Mouse (Mus musculus) CH12.LX (cell line): Measurements from ENCODE around the gene Gm10778. TPM values are rescaled to one million over a fixed set of nuclear protein-coding genes. Genes with fewer than 3 reads are reported as not detected.
"Not testable (repeated sequence)": the region's sequence is repeated elsewhere in the genome, so short reads cannot be mapped to it uniquely, and the experiment has no call there.

ENCODE experiments used
- DNase-seq: peaks from one replicate; pipeline ENCODE4 v3.0.0-alpha.2; 2013; ENCODE audit errors: extremely low read depth
- H3K27ac ChIP-seq: 2 replicates; pipeline ENCODE4 v1.5.1; 2012; ENCODE audit warnings: low read depth, mild to moderate bottlenecking, control low read depth, moderate library complexity; ENCODE audit not compliant: insufficient read depth
- H3K27me3 ChIP-seq: replicated peaks from 2 replicates; pipeline ENCODE3; 2012; ENCODE audit warnings: inconsistent platforms
- H3K36me3 ChIP-seq, 2 experiments: replicated peaks in 1 of 2; 2 replicates each; pipeline versions ENCODE3 to v1.6.1; 2012; ENCODE audit warnings: inconsistent platforms in 1 of 2, low read length in 1 of 2, mild to moderate bottlenecking in 1 of 2, mixed read lengths in 1 of 2, moderate library complexity in 1 of 2; ENCODE audit not compliant: control insufficient read depth in 1 of 2, insufficient read depth in 1 of 2
- H3K4me1 ChIP-seq, 2 experiments: 2 replicates each; pipeline ENCODE4 v1.6.1; 2012; ENCODE audit warnings: inconsistent platforms in 1 of 2, moderate library complexity in 1 of 2; ENCODE audit not compliant: insufficient read depth in 2 of 2, control insufficient read depth in 1 of 2
- H3K4me2 ChIP-seq: 2 replicates; pipeline ENCODE4 v1.6.1; 2012; ENCODE audit warnings: low read depth, mild to moderate bottlenecking, control low read depth; ENCODE audit not compliant: poor library complexity, insufficient read depth, severe bottlenecking
- H3K4me3 ChIP-seq, 3 experiments: fragments of 150-350 bp in 1 of 3; sonication (generic) in 1 of 3; replicated peaks in 1 of 3; 2 replicates each; pipeline versions ENCODE3 to v1.5.1; 2011 to 2012; ENCODE audit warnings: low read depth in 2 of 3, low read length in 2 of 3, mild to moderate bottlenecking in 2 of 3, moderate library complexity in 2 of 3, control low read depth in 1 of 3, improper control_type of control experiment in 1 of 3, inconsistent platforms in 1 of 3, mixed read lengths in 1 of 3; ENCODE audit not compliant: poor library complexity in 1 of 3
- H3K79me2 ChIP-seq: replicated peaks from 2 replicates; pipeline ENCODE4 v1.6.1; 2012; ENCODE audit warnings: mild to moderate bottlenecking, moderate library complexity; ENCODE audit not compliant: control insufficient read depth, poor library complexity, insufficient read depth, severe bottlenecking; ENCODE audit errors: extremely low read depth
- H3K9ac ChIP-seq: 2 replicates; pipeline ENCODE4 v1.6.1; 2012; ENCODE audit warnings: low read depth, mild to moderate bottlenecking, control low read depth, moderate library complexity; ENCODE audit not compliant: insufficient read depth
- H3K9me3 ChIP-seq: replicated peaks from 2 replicates; pipeline ENCODE3; 2012; ENCODE audit warnings: low read length, inconsistent platforms, mixed read lengths
- CHD2 ChIP-seq: IDR thresholded peaks from 2 replicates; pipeline ENCODE4 v1.6.1; 2011; ENCODE audit warnings: low read length, improper control_type of control experiment
- CTCF ChIP-seq, 2 experiments: IDR thresholded peaks in 1 of 2; conservative IDR thresholded peaks in 1 of 2; 2 replicates each; pipeline ENCODE4 v1.5.1; 2011 to 2012; ENCODE audit warnings: low read depth in 2 of 2, low read length in 2 of 2, improper control_type of control experiment in 1 of 2, inconsistent platforms in 1 of 2, mild to moderate bottlenecking in 1 of 2, moderate library complexity in 1 of 2
- ELF1 ChIP-seq: IDR thresholded peaks from 2 replicates; pipeline ENCODE4 v1.6.1; 2014; ENCODE audit warnings: low read depth, mild to moderate bottlenecking, inconsistent platforms, low read length, improper control_type of control experiment
- EP300 ChIP-seq: IDR thresholded peaks from 2 replicates; pipeline ENCODE4 v1.6.1; 2011; ENCODE audit warnings: low read length, improper control_type of control experiment
- HCFC1 ChIP-seq: IDR thresholded peaks from 2 replicates; pipeline ENCODE4 v1.6.1; 2012; ENCODE audit warnings: low read depth, mild to moderate bottlenecking, inconsistent platforms, low read length, improper control_type of control experiment
- KAT2A ChIP-seq: IDR thresholded peaks from 2 replicates; pipeline ENCODE4 v1.6.1; 2012; ENCODE audit warnings: low read length, improper control_type of control experiment, inconsistent platforms; ENCODE audit not compliant: insufficient replicate concordance
- MAFK ChIP-seq: IDR thresholded peaks from 2 replicates; pipeline ENCODE4 v1.6.1; 2011; ENCODE audit warnings: low read length, improper control_type of control experiment; ENCODE audit not compliant: insufficient replicate concordance
- MXI1 ChIP-seq: IDR thresholded peaks from 2 replicates; pipeline ENCODE4 v1.6.1; 2011; ENCODE audit warnings: mild to moderate bottlenecking, low read depth, low read length, improper control_type of control experiment
- NELFE ChIP-seq: IDR thresholded peaks from 2 replicates; pipeline ENCODE4 v1.6.1; 2011; ENCODE audit warnings: low read depth, low read length, improper control_type of control experiment
- NRF1 ChIP-seq: IDR thresholded peaks from 2 replicates; pipeline ENCODE4 v1.6.1; 2014; ENCODE audit warnings: low read depth, mild to moderate bottlenecking, inconsistent platforms, low read length, improper control_type of control experiment, moderate library complexity
- POLR2A ChIP-seq: IDR thresholded peaks from 2 replicates; pipeline ENCODE4 v1.6.1; 2011; ENCODE audit warnings: low read depth, mild to moderate bottlenecking, improper control_type of control experiment, low read length
- SIN3A ChIP-seq: IDR thresholded peaks from 2 replicates; pipeline ENCODE4 v1.6.1; 2012; ENCODE audit warnings: low read length, improper control_type of control experiment, inconsistent platforms
- TBP ChIP-seq: conservative IDR thresholded peaks from 2 replicates; pipeline ENCODE4 v1.6.1; 2011; ENCODE audit warnings: low read depth, low read length, improper control_type of control experiment
- TCF12 ChIP-seq: IDR thresholded peaks from 2 replicates; pipeline ENCODE4 v1.6.1; 2014; ENCODE audit warnings: low read depth, mild to moderate bottlenecking, inconsistent platforms, low read length, improper control_type of control experiment
- USF2 ChIP-seq: conservative IDR thresholded peaks from 2 replicates; pipeline ENCODE4 v1.6.1; 2011; ENCODE audit warnings: low read depth, low read length, improper control_type of control experiment
- ZKSCAN1 ChIP-seq: IDR thresholded peaks from 2 replicates; pipeline ENCODE4 v1.6.1; 2012; ENCODE audit warnings: low read depth, inconsistent platforms, low read length, improper control_type of control experiment, borderline replicate concordance
- dilution Hi-C: fragments of 300-500 bp; cut with MboI; formaldehyde crosslinking; loops from 2 replicates; pipeline ENCODE4 v1.14.3; 2020; ENCODE audit warnings: low sequenced_read_pairs; ENCODE audit not compliant: extremely low pct_unique_long_range_greater_than_20kb, extremely low pct_ligation_motif_present
- in situ Hi-C: fragments of 300-500 bp; cut with MboI; formaldehyde crosslinking; loops from 3 replicates; pipeline ENCODE4 v1.14.3; 2019; ENCODE audit warnings: low sequenced_read_pairs, low pct_ligation_motif_present, low pct_unique_long_range_greater_than_20kb, mixed read lengths
- polyA plus RNA-seq: library from polyadenylated mRNA; unstranded; fragments of >175 nt; gene quantifications from 2 replicates; pipeline ENCODE4 v1.2.1, GENCODE M21; 2012; ENCODE audit warnings: low read depth; ENCODE audit not compliant: insufficient read length
- total RNA-seq, 2 experiments: library from RNA; depleted of rRNA; stranded (reverse); fragments of 300-350 nt in 1 of 2; fragments of >200 nt in 1 of 2; gene quantifications; 2 replicates each; pipeline ENCODE4 v1.2.3; 2012 to 2014

The Gm10778 gene
- 3.2 and 3.4 TPM in 2 replicates for total RNA-seq (2012; rRNA removed)
- 7.1 and 7.9 TPM in 2 replicates for total RNA-seq (2014; rRNA removed)
- polyA plus RNA-seq = 2.0 and 2.8 TPM in 2 replicates

- in situ Hi-C loops, H3K27me3 ChIP-seq: not testable (repeated sequence)
- H3K9ac ChIP-seq = peak within 1 kb of the TSS; percentile 76; the same call in 1 of the 2 replicates
- H3K4me1 ChIP-seq = peaks cover 8 to 36% of the 10 kb centered on the region in 2 experiments; a peak in 3 of 4 replicates
- H3K27ac ChIP-seq = 0 out of 2 replicates have a peak within 1 kb of the TSS, but pooled peaks have one; percentile 55
- peak; percentile 93 for DNase-seq
- H3K4me3 ChIP-seq = peak within 1 kb of the TSS; percentile 45 to 83 (median 58)
- H3K4me2 ChIP-seq = peak within 1 kb of the TSS; percentile 72
- TF ChIP-seq ZKSCAN1 (peak; percentile 88), TBP (peak; percentile 60; the same call in 1 of the 2 replicates), ELF1 (peak; percentile 65), HCFC1 (peak; percentile 75), TCF12 (peak; percentile 46; the same call in 1 of the 2 replicates), NRF1 (0 out of 2 replicates have a peak, but pooled peaks have one; percentile 15), NELFE (peak; percentile 50; the same call in 1 of the 2 replicates), KAT2A (peak; percentile 57; the same call in 1 of the 2 replicates), POLR2A (peak; percentile 57), CHD2 (peak; percentile 87), SIN3A (0 out of 2 replicates have a peak, but pooled peaks have one; percentile 21)
- TF ChIP-seq, all 38 proteins: peak for 11; not testable (repeated sequence) for 27
- dilution Hi-C loops, H3K9me3 ChIP-seq: not testable (repeated sequence)
- peaks cover 3 to 25% of the 10 kb centered on the region in 2 experiments for H3K36me3 ChIP-seq
- H3K79me2 ChIP-seq = peaks cover 27% of the 10 kb centered on the region
Observed at GRCm38 (mm10) chr10:81648803-81649775, at the start of gene Gm10778. Gene Gm10778 (plus strand): TSS chr10:81649059.

- DNase-seq = no peak
- in situ Hi-C loops = loop anchor here (5.0 to 10.0 kb wide), 2 partner anchors 37 to 105 kb away; partner anchors contain the start of gene Ncln
- TF ChIP-seq POLR2A (no peak), KAT2A (no peak), ELF1 (no peak), EP300 (no peak), USF2 (no peak), MXI1 (no peak), CTCF (conservative IDR thresholded peaks at IDR 0.05 in 1 of 2, IDR thresholded peaks at IDR 0.05 in 1 of 2; ENCODE audit: low read depth in 2 of 2, low read length in 2 of 2) (no peak), TBP (no peak), MAFK (no peak)
- Histone ChIP-seq H3K9me3 (no peaks in the 10 kb centered on the region), H3K36me3 (no peaks in the 10 kb centered on the region), H3K4me2 (no peak overlapping the region), H3K4me1 (peaks cover 20 to 26% of the 10 kb centered on the region in 2 experiments), H3K27me3 (peaks cover 71% of the 10 kb centered on the region), H3K9ac (no peak overlapping the region), H3K27ac (no peak overlapping the region), H3K4me3 (no peak overlapping the region), H3K79me2 (no peaks in the 10 kb centered on the region)
- dilution Hi-C loops = no loop called here
Observed at GRCm38 (mm10) chr10:81599630-81600029, 49.2 kb upstream of the Gm10778 start.
